Mouse (Mus musculus) cerebellum, adult 11-12 months (tissue): ENCODE data around the gene Zfp287.
"Not testable (repeated sequence)": the region's sequence is repeated elsewhere in the genome, so short reads cannot be mapped to it uniquely, and the experiment has no call there.

Source experiments
- DNase-seq: peaks from one replicate; pipeline ENCODE4 v3.0.0; 2022

Zfp287 gene

DNA sequence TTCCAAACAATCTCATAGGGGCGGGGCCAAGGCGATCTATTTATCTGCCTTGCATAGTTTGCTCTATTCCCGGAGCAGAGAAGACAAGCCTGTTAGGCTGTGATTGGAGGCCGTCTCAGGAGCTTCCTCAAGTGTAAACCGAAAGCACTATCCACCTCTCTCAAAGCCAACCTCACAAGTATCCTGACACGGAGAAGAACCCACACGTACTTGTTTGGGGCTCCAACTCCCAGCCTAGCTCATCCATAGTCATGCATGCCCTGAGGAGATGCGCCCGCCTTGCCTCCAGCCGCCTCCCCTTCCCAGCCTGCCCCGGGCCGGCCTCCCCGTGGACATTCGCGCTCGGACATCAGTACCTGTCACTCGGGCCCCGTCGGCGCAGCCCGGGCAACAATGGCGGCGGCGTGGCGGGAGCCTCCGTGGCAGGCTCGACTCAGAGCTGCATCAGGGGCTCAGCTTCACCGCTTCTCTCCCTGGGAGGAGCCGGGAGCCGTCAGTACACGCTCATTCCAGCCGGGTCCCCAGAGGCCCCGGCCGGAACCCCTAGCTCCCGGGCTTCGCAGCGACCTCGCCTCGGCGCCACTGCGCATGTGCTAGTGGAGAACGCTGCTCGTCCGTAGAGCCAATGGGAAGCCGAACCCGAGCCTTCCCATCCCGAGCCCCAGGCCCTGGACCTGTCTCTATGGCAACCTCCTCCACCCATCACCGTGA lies at the start of gene Zfp287:
Gene Zfp287, minus strand, starts transcription at position 595 of the 711 bp plus-strand sequence.
- DNase-seq: peak; percentile 94

DNA sequence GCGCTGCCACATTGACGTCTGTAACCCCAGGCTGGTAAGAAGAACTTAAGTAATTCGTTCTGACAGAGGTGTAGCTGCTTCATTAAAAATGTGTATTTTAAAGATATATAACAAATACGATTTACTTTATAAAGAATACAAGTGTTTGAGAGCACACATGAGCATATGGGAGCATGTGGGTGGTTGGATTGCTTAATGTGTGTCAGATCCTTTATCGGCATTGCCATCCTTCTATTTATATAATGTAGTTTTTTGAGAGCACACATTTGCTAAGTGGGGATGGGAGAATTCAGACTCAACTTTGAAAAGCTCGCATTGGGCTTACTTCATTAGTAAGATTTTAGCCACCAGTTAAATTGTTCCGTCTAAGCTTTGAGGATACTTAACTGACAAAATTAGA lies 44.8 kb upstream of the Zfp287 start:
- DNase-seq: no peak

DNA sequence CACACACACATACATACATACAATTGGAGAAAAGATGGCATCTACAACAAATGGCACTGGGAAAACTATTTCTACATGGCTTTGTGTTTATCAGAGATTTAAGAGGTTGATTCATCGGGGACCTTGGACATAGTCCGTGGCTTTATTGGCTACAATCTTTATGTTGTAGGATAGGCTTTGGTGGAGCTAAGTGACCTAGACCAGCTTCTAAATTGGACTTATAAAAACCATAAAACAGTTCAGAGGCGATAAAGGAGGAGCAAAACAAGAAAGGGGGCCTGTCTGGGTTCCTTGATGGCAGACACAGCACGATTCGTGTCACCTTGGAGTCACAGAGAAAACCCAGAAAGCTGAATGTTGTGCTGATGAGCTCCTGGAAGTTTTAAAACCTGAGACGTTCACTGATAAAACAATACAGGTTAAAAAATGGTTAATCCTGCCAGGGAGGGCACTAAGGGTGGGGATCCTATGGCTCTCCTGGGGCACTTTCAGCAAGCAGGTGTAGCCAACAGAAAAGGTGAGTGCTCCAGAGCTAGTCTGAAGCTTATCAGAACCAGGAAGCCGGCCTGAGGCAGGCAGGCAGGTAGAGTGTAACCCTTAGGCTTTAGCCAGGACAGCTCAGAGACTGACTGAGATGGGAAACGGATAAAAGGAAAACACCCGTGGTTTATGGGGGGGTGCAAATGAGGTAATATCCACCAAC lies 29.2 kb upstream of the Zfp287 start:
- no peak for DNase-seq

DNA sequence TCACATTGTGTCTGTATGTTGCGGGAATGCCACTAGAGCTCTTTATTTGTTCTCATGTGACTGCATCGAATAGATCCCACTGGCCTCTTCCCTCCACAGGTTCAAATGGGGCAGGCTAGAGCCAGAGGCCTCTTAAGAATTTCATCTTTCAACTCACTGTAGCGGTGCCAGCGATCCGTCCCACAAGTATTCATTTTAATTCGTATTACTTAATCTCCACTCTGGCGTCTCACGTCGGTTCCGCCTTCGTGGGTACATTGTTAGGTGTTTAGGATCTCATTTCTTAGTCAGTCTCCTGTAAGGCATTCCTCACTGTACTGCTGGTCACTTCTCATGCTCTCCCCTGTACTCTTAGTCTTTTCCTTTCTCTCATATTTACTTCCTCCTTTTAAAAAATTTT lies 26.8 kb upstream of the Zfp287 start:
- no peak for DNase-seq

DNA sequence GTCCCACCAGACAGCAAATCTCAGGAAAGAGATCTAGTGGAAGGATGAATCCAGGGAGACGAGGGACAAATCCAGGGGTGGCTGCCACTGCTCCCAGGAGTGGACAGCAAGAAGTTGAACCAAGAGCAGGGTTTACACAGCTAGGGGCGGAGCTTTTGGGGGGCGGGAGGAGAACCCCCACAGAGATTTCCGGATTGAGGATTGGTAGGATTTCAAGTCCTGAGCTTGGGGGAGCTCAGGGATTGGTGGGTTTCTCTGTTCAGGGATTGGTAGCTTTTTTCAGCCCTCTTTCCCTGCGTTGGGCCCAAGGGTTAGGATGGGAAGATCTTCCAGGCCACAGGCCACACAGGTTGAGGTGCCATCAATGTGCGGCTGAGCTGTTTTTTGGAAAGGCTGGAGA lies 26.2 kb upstream of the Zfp287 start:
- no peak for DNase-seq

DNA sequence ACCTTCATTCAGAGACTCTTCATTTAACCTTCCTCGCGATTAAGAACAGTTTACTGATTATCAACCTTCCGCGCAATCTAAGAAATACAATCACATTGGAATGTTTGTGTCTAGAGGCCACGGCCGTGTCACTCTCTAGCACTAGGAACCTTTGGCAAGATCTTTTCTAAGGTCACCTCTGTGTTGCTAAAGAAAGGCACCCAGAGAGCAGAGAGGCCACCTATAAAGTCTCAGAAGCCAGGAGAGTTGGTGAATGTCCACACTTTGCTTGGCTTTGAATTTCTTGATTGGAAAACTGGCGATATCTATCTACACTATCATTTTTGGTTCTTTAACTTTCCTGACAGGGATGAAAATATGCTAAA lies 25.4 kb upstream of the Zfp287 start:
- DNase-seq: no peak

DNA sequence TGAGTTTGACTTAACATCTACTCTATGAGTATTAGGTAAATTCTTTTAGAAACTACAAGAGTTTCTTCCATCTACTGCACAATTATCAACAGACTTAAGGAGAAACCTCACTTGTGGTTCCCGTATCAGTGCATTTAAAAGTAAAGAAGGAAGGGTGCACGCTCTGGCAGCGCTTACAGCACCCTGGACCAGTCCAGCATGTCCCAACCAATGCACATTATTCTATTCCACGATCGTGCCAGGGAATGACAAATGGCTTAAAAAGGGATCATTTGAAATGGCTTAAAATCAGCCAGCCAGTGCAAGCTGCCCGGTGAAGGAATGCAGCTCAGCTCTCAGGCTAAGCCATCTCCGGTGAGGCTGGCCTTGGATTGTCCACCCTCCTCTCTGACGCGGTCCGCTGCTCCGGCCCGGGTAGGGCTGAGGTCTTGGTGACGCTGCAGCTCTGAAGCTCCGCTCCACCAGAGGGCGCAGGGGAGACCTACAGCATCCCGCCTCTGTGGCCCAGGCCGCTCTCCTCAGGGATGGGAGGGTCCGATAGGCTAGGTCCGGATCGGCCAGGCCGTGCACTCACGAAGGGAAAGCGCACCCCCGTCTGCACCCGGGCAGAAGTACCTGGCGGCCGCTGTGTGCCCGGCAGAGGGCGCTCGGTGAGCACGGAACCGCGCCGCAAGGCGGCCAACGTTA lies 24.9 kb upstream of the Zfp287 start:
- DNase-seq: peak; percentile 99

DNA sequence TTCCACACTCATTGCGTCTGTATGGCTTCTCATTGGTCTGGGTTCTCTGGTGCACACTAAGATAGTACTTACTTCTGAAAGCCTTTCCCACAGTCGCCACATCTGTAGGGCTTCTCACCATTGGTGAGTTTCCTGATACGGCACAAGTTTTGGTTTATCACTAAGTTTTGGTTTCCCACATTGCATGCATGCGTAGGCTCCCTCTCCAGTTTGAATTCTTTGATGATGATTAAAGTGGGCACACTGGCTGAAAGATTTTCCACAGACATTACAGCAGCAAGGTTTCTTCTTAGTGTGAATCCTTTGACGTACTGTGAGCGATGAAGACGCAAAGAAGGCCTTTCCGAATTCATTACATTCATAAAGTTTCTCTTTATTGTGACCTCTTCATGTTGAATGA lies 21.1 kb upstream of the Zfp287 start, which contains the start of gene Gm10428:
Gene Gm10428, plus strand, starts transcription at position 321 of the 400 bp plus-strand sequence.
- no peak for DNase-seq

DNA sequence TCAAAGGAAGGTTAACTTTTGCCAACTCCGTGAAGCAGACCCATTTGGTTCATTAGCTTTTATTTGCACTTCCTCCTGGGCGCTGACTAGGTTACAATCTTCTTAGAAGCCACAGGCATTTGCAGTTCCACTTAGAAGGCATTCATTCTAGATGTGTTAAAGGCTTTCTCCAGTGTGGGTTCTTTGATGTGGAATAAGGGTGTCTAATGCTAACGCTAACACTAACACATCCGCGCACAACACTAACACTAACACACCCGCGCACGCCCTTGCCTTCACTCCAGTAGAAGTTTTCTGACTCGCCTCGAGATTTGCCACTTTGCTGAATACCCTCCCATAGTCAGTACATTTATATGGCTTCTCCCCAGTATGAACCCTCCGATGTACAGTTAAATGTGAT lies 20.5 kb upstream of the Zfp287 start:
- DNase-seq: no peak

DNA sequence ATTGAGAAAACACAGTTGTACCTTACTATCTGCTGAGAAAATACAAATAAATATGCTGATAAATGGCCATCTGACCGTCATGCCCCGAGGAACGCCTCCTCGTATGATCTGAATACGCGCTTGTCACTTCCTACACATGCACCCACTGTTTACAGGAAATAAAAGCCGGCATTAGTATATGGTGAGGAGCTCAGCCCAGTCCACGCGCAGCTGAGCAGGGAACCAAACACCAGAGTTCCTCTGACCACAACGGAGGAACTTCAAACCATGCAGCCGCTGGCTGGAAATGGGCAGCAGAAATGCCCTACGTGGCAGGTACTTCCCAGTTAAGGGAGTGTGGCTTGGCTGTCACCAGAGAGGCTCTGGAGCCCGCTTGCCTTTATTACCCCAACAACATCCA lies 17.7 kb upstream of the Zfp287 start:
- DNase-seq: not testable (repeated sequence)

DNA sequence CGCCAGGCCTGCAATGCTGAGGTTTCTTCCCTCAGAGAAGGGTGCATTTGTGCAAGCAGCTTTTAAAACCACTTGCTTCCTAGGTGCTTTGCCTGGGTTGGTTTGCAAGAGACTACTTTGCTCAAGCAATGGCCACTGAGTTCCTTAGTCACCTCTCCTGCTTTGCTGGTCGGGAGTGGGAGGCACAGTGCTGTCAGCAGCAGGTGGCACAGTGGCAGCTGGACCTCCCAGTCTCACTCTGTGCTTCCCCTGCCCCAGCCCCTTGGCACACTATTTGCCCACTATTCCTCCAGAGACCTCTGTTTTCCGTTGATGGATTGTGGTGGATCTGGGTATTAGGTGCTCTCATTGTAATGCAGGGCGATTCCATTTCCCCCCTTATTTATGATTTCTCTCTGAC lies 16.4 kb upstream of the Zfp287 start:
- no peak for DNase-seq

DNA sequence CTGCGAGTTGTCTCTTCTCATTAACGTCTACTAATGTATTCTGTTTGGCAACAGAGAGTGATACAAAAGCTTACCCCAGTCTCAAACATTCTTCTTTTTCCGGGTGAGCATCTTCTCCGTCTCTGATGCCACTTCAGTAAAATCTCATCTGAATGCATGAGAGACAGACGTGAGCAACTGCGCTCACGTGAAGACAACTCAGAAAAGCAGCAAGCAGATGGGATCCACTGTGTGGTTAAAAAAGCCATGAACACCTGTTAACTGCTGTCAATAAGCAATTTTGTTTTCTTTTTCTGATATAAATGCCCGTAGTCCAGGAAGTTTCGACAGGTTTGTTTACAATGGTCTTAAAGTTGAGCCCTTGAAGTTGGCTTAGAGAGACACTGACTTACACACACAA lies 15.5 kb upstream of the Zfp287 start:
- DNase-seq: no peak

DNA sequence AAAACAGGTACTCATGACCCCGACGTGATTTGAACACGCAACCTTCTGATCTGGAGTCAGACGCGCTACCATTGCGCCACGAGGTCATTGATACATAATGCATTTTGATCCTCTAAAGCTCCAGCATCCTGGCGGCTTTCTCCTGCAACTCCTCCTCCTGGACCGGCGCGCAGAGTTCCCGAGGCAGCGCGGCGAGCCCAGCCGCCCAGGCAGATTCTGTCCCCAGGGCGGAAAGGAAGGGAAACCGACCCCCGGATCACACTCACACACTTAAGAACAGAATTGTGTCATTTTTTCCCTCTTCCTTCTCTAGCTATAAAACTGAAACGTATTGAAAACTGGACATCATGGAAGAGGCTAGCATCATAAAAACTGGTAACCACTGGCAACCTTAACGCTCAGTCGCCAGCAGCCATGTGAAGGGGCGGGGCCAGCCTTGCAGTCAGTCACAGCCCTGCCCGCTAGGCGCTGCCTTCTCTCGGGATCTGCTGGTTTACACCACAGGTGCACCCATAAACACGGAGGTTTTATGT lies 14.4 kb upstream of the Zfp287 start:
- peak; percentile 84 for DNase-seq

DNA sequence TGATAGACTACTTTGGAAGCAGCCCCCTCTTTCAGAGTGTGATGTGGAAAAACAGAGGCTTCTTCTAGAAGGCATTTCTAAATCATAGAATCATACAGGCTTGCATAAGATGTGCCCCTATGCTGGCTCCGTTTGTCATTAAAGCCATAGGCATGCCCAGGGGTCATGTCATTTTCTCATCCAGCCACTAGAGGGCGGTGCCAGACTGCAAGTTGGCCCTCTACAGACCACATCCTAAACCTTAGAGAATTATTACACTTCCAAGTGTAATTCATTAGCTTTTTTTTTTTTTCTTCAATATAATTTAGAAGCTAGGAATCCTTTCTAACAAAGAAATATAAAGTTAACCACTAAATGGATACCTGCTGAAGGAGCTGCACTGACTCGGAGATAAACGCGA lies 12.4 kb upstream of the Zfp287 start:
- peak; percentile 65 for DNase-seq

DNA sequence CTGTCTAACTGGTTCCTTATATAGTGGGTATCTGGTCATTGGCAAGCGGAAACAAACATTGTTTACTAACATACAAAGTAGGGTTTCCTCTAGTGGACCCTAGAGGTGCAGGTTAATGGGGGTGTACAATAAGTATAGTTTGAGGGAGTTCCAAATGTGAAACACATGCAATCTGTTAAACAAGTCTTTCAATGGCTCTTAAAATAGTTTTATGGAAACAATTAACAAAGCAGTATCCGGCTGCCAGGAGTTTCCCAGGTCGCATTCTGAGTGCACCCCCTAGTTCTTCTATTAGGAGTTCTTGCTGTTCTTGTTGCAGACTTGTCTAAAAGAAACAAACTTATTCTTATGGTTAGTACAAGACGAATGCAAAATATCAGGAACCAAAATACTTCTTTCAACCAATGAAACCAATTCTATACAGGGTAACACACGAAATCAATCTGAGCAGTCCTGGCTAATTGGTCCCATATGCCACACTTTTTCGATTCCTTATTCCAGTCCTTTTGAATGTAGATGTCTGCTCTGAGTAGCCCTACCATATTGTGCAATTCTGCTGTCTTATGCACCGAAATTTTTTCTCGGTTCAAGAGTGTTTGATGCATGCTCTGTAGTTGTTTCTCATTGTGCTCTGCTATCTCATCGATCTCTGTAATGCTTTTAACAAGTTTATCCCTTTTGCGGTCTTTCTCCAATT lies 10.7 kb upstream of the Zfp287 start:
- DNase-seq: no peak

DNA sequence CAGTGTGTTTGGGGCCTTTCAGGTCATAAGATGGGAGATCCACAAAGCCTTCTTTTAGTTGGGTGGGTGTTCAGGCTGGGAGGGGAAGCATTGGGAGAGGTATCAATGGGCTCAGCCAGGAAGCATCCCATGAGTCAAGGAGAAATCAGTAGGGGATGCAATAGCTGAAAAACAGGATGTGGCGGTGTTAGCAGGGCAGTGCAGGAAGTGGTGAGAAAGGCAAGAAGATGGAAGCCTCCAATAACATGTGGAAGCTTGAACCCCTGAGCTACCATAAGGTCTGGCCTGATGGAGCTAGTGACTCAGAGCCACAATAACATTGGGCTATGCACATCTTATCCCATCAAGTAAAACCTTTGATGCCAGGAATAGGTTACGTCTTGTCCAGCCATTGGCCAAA lies 9.5 kb upstream of the Zfp287 start:
- no peak for DNase-seq

DNA sequence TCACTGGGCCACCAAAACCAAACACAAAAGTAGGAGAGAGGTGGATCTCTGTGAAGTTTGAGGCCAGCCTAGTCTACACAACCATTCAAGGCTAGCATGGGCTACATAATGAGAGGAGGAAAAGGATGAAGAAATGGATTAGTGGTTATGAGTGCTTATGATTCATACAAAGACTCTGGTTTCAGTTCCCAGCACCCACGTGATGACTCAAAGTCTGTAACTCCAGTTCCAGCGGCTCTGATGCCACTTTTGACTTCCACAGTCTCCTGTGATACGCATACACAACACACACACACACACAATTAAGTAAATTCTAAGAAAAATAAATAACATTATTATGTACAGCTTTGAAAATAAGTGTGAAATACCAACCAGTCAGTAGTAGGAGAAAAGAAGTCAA lies 960 bp upstream of the Zfp287 start:
- DNase-seq: no peak

DNA sequence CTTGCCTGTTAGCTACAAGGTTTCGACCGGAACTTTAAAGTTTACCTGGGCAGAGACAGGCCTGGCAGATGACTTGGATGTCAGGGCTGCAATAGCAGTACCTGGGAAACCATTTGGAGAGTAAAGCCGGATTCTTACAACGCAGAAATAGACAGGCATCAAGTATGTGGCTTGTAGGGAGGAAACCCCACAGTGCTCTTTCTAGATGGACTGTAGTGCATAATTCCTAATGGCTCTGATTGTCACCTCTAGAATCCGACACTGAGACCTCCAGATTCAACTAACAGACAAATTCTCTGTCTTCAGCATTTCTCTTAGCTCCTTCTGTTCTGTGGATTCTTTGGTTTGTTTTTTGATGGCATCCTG lies 300 bp upstream of the Zfp287 start:
- DNase-seq: no peak

DNA sequence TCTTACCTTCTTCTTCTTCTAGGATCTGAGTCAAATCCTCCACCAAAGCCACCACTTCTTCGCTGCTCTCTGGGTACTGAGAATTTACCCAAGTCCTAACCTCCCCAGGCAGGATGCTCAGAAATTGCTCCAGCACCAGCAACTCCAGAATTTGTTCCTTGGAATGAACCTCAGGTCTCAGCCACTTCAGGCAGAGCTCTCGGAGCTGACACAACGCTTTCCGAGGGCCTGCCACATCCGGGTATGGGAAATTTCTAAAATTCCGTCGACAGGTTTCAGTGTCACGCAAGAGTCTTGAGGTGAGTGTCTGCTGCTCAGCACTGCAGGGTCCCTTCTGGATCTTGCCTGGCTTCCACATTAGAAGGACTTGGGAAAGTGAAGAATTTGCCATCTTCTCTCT lies 3.4 kb downstream of the Zfp287 start:
- no peak for DNase-seq

DNA sequence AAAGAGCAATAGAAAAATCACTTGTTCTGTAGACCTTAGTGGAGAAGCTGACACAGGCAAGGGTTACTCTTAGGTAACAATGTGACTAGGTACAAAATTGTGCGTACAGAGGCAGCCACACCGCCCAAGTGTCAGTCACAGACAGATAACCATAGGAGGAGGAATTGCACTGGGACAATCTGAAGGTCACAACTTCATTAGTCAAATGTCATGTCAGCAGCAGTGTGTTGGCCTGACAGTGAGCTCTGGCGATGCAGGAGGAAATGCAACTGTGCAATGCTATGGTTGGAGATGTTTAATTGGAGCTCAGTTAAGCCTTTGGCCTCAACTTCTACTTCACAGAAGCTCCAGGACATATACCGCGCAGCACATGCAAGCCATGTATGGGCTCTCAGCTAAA lies 21.0 kb downstream of the Zfp287 start:
- no peak for DNase-seq

DNA sequence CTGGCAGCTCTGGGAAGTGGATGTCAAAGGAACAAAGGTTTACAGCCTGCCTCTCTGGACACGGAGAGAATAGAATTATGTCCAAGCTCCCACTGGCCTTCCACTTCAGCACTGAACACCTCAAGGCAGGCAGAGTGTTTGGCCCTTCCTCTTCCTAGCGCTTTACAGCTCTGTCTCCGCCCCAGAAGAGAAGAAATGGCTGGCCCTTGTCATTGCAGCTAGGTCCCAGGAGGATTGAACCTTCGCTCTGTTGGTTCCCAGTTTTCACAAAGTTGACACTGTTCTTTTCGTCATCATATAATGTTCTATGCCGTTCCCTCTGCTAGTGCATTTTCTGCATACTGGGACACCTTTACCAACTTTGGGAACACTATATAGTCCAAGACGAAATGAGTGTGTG lies 23.5 kb downstream of the Zfp287 start:
- no peak for DNase-seq

DNA sequence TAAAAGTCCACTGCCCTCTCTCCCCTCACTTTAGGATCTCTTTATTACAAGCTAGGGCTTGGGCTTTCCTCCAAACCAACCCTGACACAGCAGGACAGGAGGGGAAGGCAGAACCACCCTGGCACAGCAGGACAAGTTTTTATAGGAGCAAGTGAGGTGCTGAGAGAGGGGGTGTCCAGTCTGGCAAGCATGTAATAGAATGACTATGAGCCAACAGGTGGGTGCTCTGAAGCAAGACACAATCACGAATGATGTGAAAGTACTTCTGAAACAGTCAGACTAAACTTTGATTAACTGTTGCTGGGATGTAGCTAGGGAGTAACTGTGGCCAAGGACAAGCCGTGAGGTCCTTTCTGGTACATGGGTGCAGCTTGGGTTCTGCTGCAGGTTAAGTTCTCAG lies 25.6 kb downstream of the Zfp287 start:
- no peak for DNase-seq

DNA sequence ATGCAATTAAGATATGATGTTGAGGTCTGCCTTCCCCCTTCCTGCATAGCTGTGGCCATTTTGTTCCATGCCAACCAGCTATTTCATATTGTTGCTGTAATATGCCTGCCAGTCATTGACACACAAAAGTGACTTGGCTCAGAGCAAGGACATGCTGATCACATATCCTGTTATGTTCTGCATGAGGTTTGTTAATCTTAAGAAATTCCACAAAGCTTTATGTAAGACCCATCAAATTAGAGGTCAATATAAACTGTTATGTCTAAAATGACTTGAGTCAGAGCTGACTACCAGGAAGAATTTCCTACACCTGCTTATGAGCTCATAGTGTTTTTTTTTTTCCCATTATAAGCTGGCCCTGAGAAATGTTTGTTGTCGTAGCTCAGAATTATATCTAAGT lies 30.5 kb downstream of the Zfp287 start:
- DNase-seq: no peak
